Mouse (Mus musculus) liver, embryonic 14.5 days (tissue): ENCODE results near the gene Lrrc3b. TPM values are rescaled to one million over a fixed set of nuclear protein-coding genes. Genes with fewer than 3 reads are reported as not detected.

Experiments
- ATAC-seq: fragments of 200-750 bp; cut with Nextera tagmentation; 2 replicates; pipeline ENCODE4 v1.8.0; 2017; ENCODE audit warnings: moderate number of reproducible peaks, mild to moderate bottlenecking, moderate library complexity; ENCODE audit not compliant: insufficient read depth
- DNase-seq, 3 experiments: peaks; one replicate each; pipeline ENCODE4 v3.0.0-alpha.2; 2012 to 2013; ENCODE audit warnings: low read depth in 3 of 3, low spot score in 3 of 3
- H3K27ac ChIP-seq: fragments of 300-500 bp; sonication (generic); 2 replicates; pipeline ENCODE4 v1.5.1; 2014; ENCODE audit warnings: moderate library complexity, mild to moderate bottlenecking, control low read depth, inconsistent platforms
- H3K27me3 ChIP-seq: fragments of 300-500 bp; sonication (generic); 2 replicates; pipeline ENCODE4 v1.6.1; 2014; ENCODE audit warnings: mild to moderate bottlenecking, low read length, moderate library complexity; ENCODE audit not compliant: control insufficient read depth, insufficient read depth
- H3K36me3 ChIP-seq: fragments of 300-500 bp; sonication (generic); replicated peaks from 2 replicates; pipeline ENCODE4 v1.6.1; 2014; ENCODE audit warnings: low read depth; ENCODE audit not compliant: control insufficient read depth, insufficient read depth
- H3K4me1 ChIP-seq, 2 experiments: fragments of 200-500 bp in 1 of 2; fragments of 300-500 bp in 1 of 2; sonication (generic) in 1 of 2; replicated peaks; 2 replicates each; pipeline ENCODE4 v1.6.1; 2012 to 2014; ENCODE audit warnings: antibody characterized with exemption in 1 of 2, inconsistent platforms in 1 of 2, low read length in 1 of 2; ENCODE audit not compliant: control insufficient read depth in 2 of 2, insufficient read depth in 2 of 2
- H3K4me2 ChIP-seq: fragments of 300-500 bp; sonication (generic); 2 replicates; pipeline ENCODE4 v1.6.1; 2014; ENCODE audit warnings: low read depth, mild to moderate bottlenecking, control low read depth, moderate library complexity
- H3K4me3 ChIP-seq, 2 experiments: fragments of 200-500 bp in 1 of 2; fragments of 300-500 bp in 1 of 2; sonication (generic) in 1 of 2; 2 replicates each; pipeline ENCODE4 v1.5.1; 2012 to 2014; ENCODE audit warnings: low read depth in 2 of 2, low read length in 2 of 2, mild to moderate bottlenecking in 2 of 2, control low read depth in 1 of 2, inconsistent platforms in 1 of 2, moderate library complexity in 1 of 2; ENCODE audit not compliant: insufficient read depth in 1 of 2
- H3K9ac ChIP-seq: fragments of 300-500 bp; sonication (generic); replicated peaks from 2 replicates; pipeline ENCODE4 v1.6.1; 2014; ENCODE audit warnings: mild to moderate bottlenecking, control low read depth, moderate library complexity
- H3K9me3 ChIP-seq: fragments of 300-500 bp; sonication (generic); 2 replicates; pipeline ENCODE4 v1.6.1; 2016; ENCODE audit warnings: low read length, mixed read lengths; ENCODE audit not compliant: control insufficient read depth
- CTCF ChIP-seq: IDR thresholded peaks from 2 replicates; pipeline ENCODE4 v1.5.1; 2016; ENCODE audit warnings: antibody characterized with exemption, low read depth, control low read depth
- EP300 ChIP-seq: IDR thresholded peaks from 2 replicates; pipeline ENCODE4 v1.6.1; 2016; ENCODE audit warnings: antibody characterized with exemption, low read depth
- WGBS: fragments of 180-500 bp; shearing (Covaris S2); extraction: QIAGEN DNeasy Blood & Tissue Kit; methylation state at CpG from one replicate; pipeline ENCODE4 v1.1.7; 2014; ENCODE audit not compliant: insufficient replicate concordance; 5-methylcytosine and 5-hydroxymethylcytosine counted together
- polyA plus RNA-seq, 2 experiments: library from polyadenylated mRNA; depleted of rRNA in 1 of 2; stranded (reverse) in 1 of 2; unstranded in 1 of 2; fragments of >200 nt; fragmentation: Nextera tagmentation in 1 of 2; extraction: Ambion mirVana in 1 of 2; gene quantifications; 2 replicates each; pipeline versions ENCODE4 v1.2.1 to v1.2.3; 2012 to 2014

The Lrrc3b gene
- polyA plus RNA-seq, 2 experiments: 0.09 TPM; not detected in 1

- no peaks in the 10 kb centered on the region for H3K36me3 ChIP-seq
- no peak overlapping the region for H3K27ac ChIP-seq
- ATAC-seq (no peak), DNase-seq (no peak)
- H3K4me1 ChIP-seq: no peaks in the 10 kb centered on the region
- H3K27me3 ChIP-seq: no peaks in the 10 kb centered on the region
- no peak overlapping the region for H3K4me3 ChIP-seq
- no peak overlapping the region for H3K4me2 ChIP-seq
- WGBS: 63% methylated on average over 1 of the region's 1 CpGs
- no peaks in the 10 kb centered on the region for H3K9me3 ChIP-seq
- no peak overlapping the region for H3K9ac ChIP-seq
- TF ChIP-seq EP300: no peak
- no peak for TF ChIP-seq CTCF
These were observed 112.9 kb downstream of the Lrrc3b start for GRCm38 (mm10) chr14:15325872-15326271.

DNA sequence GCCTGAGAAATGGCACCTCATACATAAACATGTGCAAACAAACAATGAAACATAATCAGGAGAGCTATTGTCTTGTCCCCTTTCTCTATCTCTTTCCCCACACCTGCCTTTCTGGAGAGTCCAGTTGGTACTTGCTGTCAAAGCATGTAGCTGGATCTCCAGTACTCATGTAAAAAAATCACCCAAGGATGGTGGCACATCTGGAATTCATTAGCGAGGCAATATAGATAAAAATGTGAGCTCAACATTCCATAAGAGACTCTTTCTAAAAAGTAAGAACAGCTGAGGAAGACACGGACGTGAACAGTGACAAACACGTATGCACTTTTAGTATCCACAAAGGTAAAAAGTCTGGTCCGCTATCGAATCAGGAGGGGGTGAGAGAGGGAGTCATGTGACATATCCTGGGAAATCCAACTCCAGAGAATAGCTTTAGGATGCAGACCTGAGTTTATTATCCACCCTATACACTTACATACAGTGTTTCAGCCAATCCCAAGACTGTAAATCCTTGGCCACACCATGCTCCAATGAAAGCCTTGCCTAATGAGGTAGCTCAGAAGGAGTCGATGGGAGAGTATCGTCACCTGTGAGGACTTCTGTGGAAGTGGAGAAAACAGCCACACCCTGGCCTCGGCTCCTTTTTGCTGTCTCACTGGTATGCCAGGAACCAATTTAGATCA is 116.2 kb downstream of the Lrrc3b start:
- H3K36me3 ChIP-seq: no peaks in the 10 kb centered on the region
- no peaks in the 10 kb centered on the region for H3K27me3 ChIP-seq
- ATAC-seq (no peak), DNase-seq (no peak)
- no peak overlapping the region for H3K4me3 ChIP-seq
- TF ChIP-seq EP300 (no peak), CTCF (no peak)
- no peaks in the 10 kb centered on the region for H3K4me1 ChIP-seq
- no peaks in the 10 kb centered on the region for H3K9me3 ChIP-seq
- no peak overlapping the region for H3K4me2 ChIP-seq
- 72% methylated on average over 9 of the region's 9 CpGs for WGBS
- H3K27ac ChIP-seq: no peak overlapping the region
- no peak overlapping the region for H3K9ac ChIP-seq

DNA sequence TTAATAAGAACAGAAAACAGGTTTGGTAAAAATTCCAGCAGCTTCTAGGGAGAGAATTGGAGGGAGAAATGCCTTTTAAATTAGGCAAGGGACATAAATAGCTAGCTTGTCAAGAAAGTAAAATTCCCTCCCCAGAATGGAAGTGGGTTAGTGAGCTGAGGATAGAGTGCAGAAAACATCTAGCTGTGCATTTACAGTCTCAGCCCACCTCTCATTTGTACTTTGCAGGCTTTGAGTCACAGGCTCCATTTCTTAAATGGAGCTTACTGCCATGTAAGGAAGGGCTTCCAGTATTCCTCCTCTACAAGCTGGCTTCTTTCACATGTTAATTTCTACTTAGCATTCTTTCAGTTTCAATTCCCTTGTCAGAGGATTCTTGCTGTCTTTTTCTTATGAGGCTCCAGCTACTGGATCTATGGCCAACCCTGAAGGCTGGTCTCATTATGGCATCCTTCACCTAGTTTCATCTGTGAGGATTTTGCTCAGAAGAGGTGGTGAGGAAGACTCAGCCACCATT is 119.3 kb downstream of the Lrrc3b start:
- Histone ChIP-seq H3K9ac (no peak overlapping the region), H3K4me3 (no peak overlapping the region), H3K36me3 (no peaks in the 10 kb centered on the region), H3K27ac (no peak overlapping the region), H3K4me2 (no peak overlapping the region), H3K9me3 (no peaks in the 10 kb centered on the region), H3K27me3 (no peaks in the 10 kb centered on the region), H3K4me1 (no peaks in the 10 kb centered on the region)
- TF ChIP-seq CTCF (no peak), EP300 (no peak)
- ATAC-seq (no peak), DNase-seq (no peak)

DNA sequence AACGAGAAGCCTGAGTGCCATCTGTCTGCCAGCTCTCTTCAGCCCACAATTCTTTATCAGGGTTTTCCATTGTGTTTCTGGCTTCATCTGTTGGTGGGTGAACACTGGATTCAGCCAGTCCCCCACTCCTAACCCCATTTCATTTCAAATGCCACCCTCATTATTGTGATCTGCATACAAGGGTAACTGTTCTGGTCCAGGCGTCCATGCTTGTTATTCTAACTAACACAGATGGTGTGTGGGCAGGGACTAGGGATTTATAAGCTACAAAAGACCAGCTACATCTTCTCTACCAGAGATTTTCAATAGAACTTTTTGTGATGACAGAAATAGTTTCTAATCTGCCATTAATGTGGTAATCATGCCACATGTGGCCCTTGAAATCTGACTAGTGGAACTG is 130.2 kb downstream of the Lrrc3b start:
- Histone ChIP-seq H3K4me2 (no peak overlapping the region), H3K27ac (no peak overlapping the region), H3K4me3 (no peak overlapping the region), H3K36me3 (no peaks in the 10 kb centered on the region), H3K9me3 (no peaks in the 10 kb centered on the region), H3K4me1 (no peaks in the 10 kb centered on the region), H3K9ac (no peak overlapping the region), H3K27me3 (no peaks in the 10 kb centered on the region)
- 70% methylated on average over 2 of the region's 2 CpGs for WGBS
- ATAC-seq: no peak
- TF ChIP-seq CTCF (no peak), EP300 (no peak)
- DNase-seq: no peak
